Mouse (Mus musculus) neural tube, embryonic 13.5 days (tissue): ENCODE measurements at regions not wholly inside any gene's neighbourhood (a gene's known extent, or its start where the extent isn't known, plus 50 kb on each side); places are given as distances from the start of the nearest gene placed in this dataset.

ENCODE experiments used
- ATAC-seq: fragments of 200-750 bp; cut with Nextera tagmentation; 2 replicates; pipeline ENCODE4 v1.8.0; 2017; ENCODE audit warnings: low read depth, mild to moderate bottlenecking, moderate TSS enrichment, moderate library complexity
- H3K27ac ChIP-seq: fragments of 300-500 bp; sonication (generic); replicated peaks from 2 replicates; pipeline ENCODE4 v1.5.1; 2015; ENCODE audit warnings: moderate library complexity, mild to moderate bottlenecking, inconsistent platforms
- H3K27me3 ChIP-seq: fragments of 300-500 bp; sonication (generic); 2 replicates; pipeline ENCODE4 v1.6.1; 2015; ENCODE audit warnings: mild to moderate bottlenecking, inconsistent platforms
- H3K36me3 ChIP-seq: fragments of 300-500 bp; sonication (generic); 2 replicates; pipeline ENCODE4 v1.6.1; 2015; ENCODE audit warnings: mild to moderate bottlenecking, inconsistent platforms
- H3K4me1 ChIP-seq: fragments of 300-500 bp; sonication (generic); replicated peaks from 2 replicates; pipeline ENCODE4 v1.6.1; 2015; ENCODE audit warnings: inconsistent platforms
- H3K4me2 ChIP-seq: fragments of 300-500 bp; sonication (generic); 2 replicates; pipeline ENCODE4 v1.6.1; 2015; ENCODE audit warnings: inconsistent platforms, mild to moderate bottlenecking, moderate library complexity
- H3K4me3 ChIP-seq: fragments of 300-500 bp; sonication (generic); 2 replicates; pipeline ENCODE4 v1.5.1; 2015; ENCODE audit warnings: mild to moderate bottlenecking, inconsistent platforms
- H3K9ac ChIP-seq: fragments of 300-500 bp; sonication (generic); 2 replicates; pipeline ENCODE4 v1.6.1; 2015; ENCODE audit warnings: moderate library complexity, mild to moderate bottlenecking, inconsistent platforms
- H3K9me3 ChIP-seq: fragments of 300-500 bp; sonication (generic); 2 replicates; pipeline ENCODE4 v1.6.1; 2016; ENCODE audit warnings: inconsistent platforms
- WGBS: fragments of 180-500 bp; shearing (Covaris S2); methylation state at CpG from one replicate; pipeline ENCODE4 v1.1.7; 2015; 5-methylcytosine and 5-hydroxymethylcytosine counted together

DNA sequence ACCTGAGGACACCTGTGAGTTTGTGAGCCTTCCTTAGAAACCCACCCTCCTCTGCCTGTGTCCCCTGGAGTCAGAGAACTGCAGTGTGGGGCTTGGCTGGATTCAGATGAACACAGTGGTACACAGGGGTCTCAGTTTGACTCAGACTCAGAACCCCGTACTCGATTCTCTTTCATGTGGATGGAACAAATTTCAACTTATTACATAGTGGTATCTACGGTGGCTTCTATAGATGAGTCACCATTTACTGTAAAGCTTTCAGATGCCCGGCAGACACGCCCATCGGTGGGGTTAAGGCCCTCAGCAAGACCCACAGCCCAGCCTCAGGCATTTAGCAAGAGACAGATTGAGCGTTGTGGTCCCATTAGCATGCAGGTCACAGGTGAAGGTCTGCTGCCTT lies 178.9 kb upstream of the Mrps10 start:
- no peak overlapping the region for H3K27ac ChIP-seq

DNA sequence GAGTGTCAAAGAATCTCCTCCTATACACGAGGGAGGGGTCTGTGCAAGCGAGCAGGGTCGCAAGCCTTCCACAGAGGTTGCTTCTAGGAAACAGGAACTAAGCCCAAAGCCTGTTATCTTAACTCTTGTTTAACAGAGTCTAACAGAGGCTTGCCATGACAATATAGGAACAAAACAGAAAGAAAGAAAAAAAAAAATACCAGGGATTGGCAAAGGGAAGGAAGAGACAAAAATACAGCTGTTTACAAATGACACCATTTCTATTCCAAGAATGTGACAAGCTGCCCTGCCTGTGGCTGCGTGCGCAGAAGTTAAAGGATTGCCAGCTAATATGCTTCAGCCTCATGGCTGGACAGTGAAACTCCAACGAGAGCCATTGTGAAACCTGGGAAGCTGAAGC lies 173.8 kb upstream of the Ubr2 start:
- 89% methylated on average over 6 of the region's 6 CpGs for WGBS
- no peak overlapping the region for H3K9ac ChIP-seq
- no peaks in the 10 kb centered on the region for H3K9me3 ChIP-seq
- no peak overlapping the region for H3K4me2 ChIP-seq
- peaks cover 10% of the 10 kb centered on the region for H3K4me1 ChIP-seq
- H3K27me3 ChIP-seq, result no peaks in the 10 kb centered on the region
- no peaks in the 10 kb centered on the region for H3K36me3 ChIP-seq
- H3K27ac ChIP-seq, result no peak overlapping the region
- no peak for ATAC-seq
- H3K4me3 ChIP-seq, result no peak overlapping the region

More for the DNA sequence above, 178.9 kb upstream of the Mrps10 start:
- H3K36me3 ChIP-seq, result peaks cover 15% of the 10 kb centered on the region
- no peak for ATAC-seq
- H3K4me1 ChIP-seq, result peaks cover 12% of the 10 kb centered on the region
- WGBS, result 84% methylated on average over 7 of the region's 7 CpGs
- no peak overlapping the region for H3K4me3 ChIP-seq
- no peak overlapping the region for H3K4me2 ChIP-seq
- no peaks in the 10 kb centered on the region for H3K27me3 ChIP-seq
- H3K9me3 ChIP-seq, result no peaks in the 10 kb centered on the region; the same call in 1 of the 2 replicates
- H3K9ac ChIP-seq, result no peak overlapping the region

GRCm38 (mm10) chr17:47182118-47182517 lies 171.8 kb upstream of the Ubr2 start:
- WGBS, result 59% methylated on average over 6 of the region's 6 CpGs
- H3K27ac ChIP-seq, result peak overlapping the region; percentile 49; the same call in 1 of the 2 replicates
- H3K27me3 ChIP-seq, result no peaks in the 10 kb centered on the region
- H3K9ac ChIP-seq, result no peak overlapping the region
- H3K4me3 ChIP-seq, result no peak overlapping the region
- no peaks in the 10 kb centered on the region for H3K9me3 ChIP-seq
- ATAC-seq, result no peak
- H3K4me2 ChIP-seq, result no peak overlapping the region
- peaks cover 29% of the 10 kb centered on the region for H3K4me1 ChIP-seq
- H3K36me3 ChIP-seq, result no peaks in the 10 kb centered on the region

GRCm38 (mm10) chr17:47179410-47179809 lies 169.1 kb upstream of the Ubr2 start:
- 78% methylated on average over 5 of the region's 5 CpGs for WGBS
- H3K27ac ChIP-seq, result no peak overlapping the region
- H3K4me2 ChIP-seq, result no peak overlapping the region

DNA sequence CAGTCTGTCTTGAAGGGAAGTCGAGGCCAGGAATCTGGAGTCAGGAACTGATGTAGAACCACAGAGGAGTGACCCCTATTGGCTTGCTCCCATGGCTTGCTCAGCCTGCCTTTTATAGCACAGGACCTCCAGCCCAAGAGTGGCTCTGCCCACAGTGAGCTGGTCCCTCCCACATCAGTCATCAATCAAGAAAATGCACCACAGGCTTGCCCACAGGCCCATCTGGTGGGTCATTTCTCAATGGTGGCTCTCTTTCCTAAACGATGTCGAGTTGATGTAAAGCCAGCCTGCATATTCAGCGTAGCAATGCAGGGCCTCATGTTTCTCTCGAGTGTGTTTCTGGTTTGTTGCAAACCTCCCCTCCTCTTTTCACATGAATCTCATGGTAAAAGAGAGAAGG lies 168.3 kb upstream of the Ubr2 start:
- WGBS, result 28% methylated on average over 5 of the region's 5 CpGs
- no peak overlapping the region; the same call in 1 of the 2 replicates for H3K9ac ChIP-seq
- peaks cover 29% of the 10 kb centered on the region for H3K4me1 ChIP-seq
- no peak overlapping the region for H3K4me3 ChIP-seq
- no peak overlapping the region for H3K4me2 ChIP-seq
- H3K27me3 ChIP-seq, result no peaks in the 10 kb centered on the region
- H3K9me3 ChIP-seq, result no peaks in the 10 kb centered on the region
- H3K36me3 ChIP-seq, result no peaks in the 10 kb centered on the region
- peak overlapping the region; percentile 46; the same call in 1 of the 2 replicates for H3K27ac ChIP-seq
- no peak for ATAC-seq

More at GRCm38 (mm10) chr17:47179410-47179809, 169.1 kb upstream of the Ubr2 start:
- Histone ChIP-seq H3K9me3 (no peaks in the 10 kb centered on the region), H3K4me1 (peaks cover 29% of the 10 kb centered on the region), H3K9ac (no peak overlapping the region), H3K27me3 (no peaks in the 10 kb centered on the region), H3K4me3 (no peak overlapping the region), H3K36me3 (no peaks in the 10 kb centered on the region)
- no peak for ATAC-seq

- ATAC-seq, result no peak
- WGBS, result 75% methylated on average over 8 of the region's 8 CpGs
- no peaks in the 10 kb centered on the region for H3K36me3 ChIP-seq
Measured at GRCm38 (mm10) chr17:47177671-47178246, 167.4 kb upstream of the Ubr2 start.

GRCm38 (mm10) chr17:47176328-47176727 lies 166.0 kb upstream of the Ubr2 start:
- Histone ChIP-seq H3K4me3 (no peak overlapping the region), H3K4me1 (peaks cover 22% of the 10 kb centered on the region), H3K4me2 (no peak overlapping the region), H3K36me3 (no peaks in the 10 kb centered on the region), H3K27ac (no peak overlapping the region), H3K9me3 (no peaks in the 10 kb centered on the region), H3K27me3 (no peaks in the 10 kb centered on the region), H3K9ac (no peak overlapping the region)
- WGBS, result 75% methylated on average over 5 of the region's 5 CpGs
- no peak for ATAC-seq

More at GRCm38 (mm10) chr17:47177671-47178246, 167.4 kb upstream of the Ubr2 start:
- Histone ChIP-seq H3K9me3 (no peaks in the 10 kb centered on the region), H3K9ac (no peak overlapping the region), H3K4me1 (peaks cover 29% of the 10 kb centered on the region), H3K27me3 (no peaks in the 10 kb centered on the region), H3K27ac (no peak overlapping the region), H3K4me2 (no peak overlapping the region), H3K4me3 (no peak overlapping the region)

DNA sequence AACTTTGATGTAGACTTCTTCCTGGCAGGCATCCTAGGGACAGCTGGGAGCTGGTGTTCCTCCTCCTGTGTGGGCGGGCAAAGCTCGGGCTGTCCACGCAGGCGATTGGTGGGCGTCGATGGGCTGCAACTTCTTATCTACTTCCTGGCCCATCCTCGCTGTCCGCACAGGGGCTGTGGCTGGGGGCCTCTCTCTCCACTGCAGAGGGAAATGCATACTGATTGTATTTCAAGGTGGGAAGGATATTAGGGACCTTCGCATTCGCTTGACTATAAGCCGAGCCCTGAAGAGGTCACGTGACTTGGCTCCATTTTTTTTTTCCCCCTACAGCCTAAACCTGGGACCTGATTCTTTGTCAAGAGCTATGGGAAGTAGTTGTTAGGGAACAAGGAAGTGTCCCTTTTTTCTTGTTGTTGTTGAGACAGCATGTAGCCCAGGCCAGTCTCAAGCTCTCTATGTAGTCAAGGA lies 164.4 kb upstream of the Ubr2 start:
- Histone ChIP-seq H3K27me3 (no peaks in the 10 kb centered on the region), H3K27ac (no peak overlapping the region), H3K4me2 (no peak overlapping the region), H3K4me3 (no peak overlapping the region), H3K9ac (no peak overlapping the region), H3K4me1 (peaks cover 22% of the 10 kb centered on the region), H3K36me3 (no peaks in the 10 kb centered on the region), H3K9me3 (no peaks in the 10 kb centered on the region)
- 71% methylated on average over 12 of the region's 12 CpGs for WGBS
- ATAC-seq, result no peak

DNA sequence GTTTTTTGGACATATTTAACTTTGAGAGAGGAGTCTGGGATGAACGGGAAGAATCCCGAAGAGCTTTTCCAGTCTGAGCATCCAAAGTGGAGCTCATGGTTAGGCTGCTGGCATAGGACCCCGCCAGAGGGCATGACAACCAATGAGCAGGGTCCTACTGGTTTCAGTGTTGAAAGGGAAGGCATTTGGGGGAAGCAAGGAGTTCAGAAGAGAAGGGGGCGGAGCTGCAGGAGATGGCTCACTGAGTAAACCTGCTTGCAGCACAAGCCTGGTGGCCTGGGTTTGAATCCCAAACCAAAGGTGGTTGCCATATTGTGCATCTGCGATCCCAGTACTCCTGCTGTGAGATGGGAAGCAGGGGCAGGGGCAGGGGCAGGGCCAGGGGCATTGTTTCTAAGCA lies 161.4 kb upstream of the Ubr2 start:
- Histone ChIP-seq H3K4me3 (no peak overlapping the region), H3K9ac (no peak overlapping the region), H3K27me3 (no peaks in the 10 kb centered on the region), H3K4me2 (no peak overlapping the region), H3K9me3 (no peaks in the 10 kb centered on the region), H3K36me3 (0 out of 2 replicates have a peak, but pooled peaks cover 5% of the 10 kb centered on the region), H3K27ac (no peak overlapping the region), H3K4me1 (peaks cover 25% of the 10 kb centered on the region)
- ATAC-seq, result no peak
- WGBS, result 95% methylated on average over 5 of the region's 5 CpGs

- no peak overlapping the region for H3K4me3 ChIP-seq
- ATAC-seq, result no peak
Measured at GRCm38 (mm10) chr17:47170978-47171593, 160.7 kb upstream of the Ubr2 start.

DNA sequence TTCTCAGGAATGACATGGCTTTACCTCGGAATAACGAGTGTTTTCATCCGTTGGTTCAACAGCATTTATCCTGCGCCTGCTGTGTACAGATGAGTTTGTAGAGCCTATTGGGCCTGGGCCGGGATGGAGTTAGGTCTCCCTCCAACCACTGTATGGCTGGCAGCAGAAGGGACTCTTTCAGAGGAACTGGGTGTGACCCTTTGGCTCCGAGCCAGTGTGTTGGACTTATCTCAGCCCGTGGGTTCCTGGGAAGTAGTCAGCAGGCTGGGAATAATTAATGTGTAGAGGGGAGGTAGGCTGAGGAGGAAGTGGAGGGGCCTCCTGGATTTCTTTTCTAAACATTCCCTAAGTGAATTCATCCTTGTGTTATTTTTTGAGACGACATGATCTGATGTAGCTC lies 157.7 kb upstream of the Ubr2 start:
- 67% methylated on average over 8 of the region's 8 CpGs for WGBS
- peak overlapping the region; percentile 63 for H3K27ac ChIP-seq
- ATAC-seq, result no peak

More at GRCm38 (mm10) chr17:47170978-47171593, 160.7 kb upstream of the Ubr2 start:
- H3K4me2 ChIP-seq, result no peak overlapping the region
- whole genome bisulfite sequencing, result 90% methylated on average over 13 of the region's 13 CpGs
- peaks cover 30% of the 10 kb centered on the region for H3K4me1 ChIP-seq
- no peaks in the 10 kb centered on the region for H3K9me3 ChIP-seq
- H3K36me3 ChIP-seq, result 0 out of 2 replicates have a peak, but pooled peaks cover 5% of the 10 kb centered on the region
- no peak overlapping the region for H3K27ac ChIP-seq
- no peak overlapping the region for H3K9ac ChIP-seq
- no peaks in the 10 kb centered on the region for H3K27me3 ChIP-seq

GRCm38 (mm10) chr17:47163677-47164340 lies 153.5 kb upstream of the Ubr2 start:
- no peak for ATAC-seq
- 0 out of 2 replicates have a peak, but pooled peaks cover 5% of the 10 kb centered on the region for H3K36me3 ChIP-seq
- 78% methylated on average over 8 of the region's 10 CpGs for WGBS
- no peak overlapping the region for H3K27ac ChIP-seq
- no peak overlapping the region for H3K4me2 ChIP-seq
- H3K9ac ChIP-seq, result no peak overlapping the region
- no peak overlapping the region for H3K4me3 ChIP-seq
- no peaks in the 10 kb centered on the region for H3K9me3 ChIP-seq
- H3K4me1 ChIP-seq, result peaks cover 25% of the 10 kb centered on the region
- no peaks in the 10 kb centered on the region for H3K27me3 ChIP-seq

More for the DNA sequence above, 157.7 kb upstream of the Ubr2 start:
- Histone ChIP-seq H3K4me2 (no peak overlapping the region), H3K9ac (no peak overlapping the region), H3K27me3 (no peaks in the 10 kb centered on the region), H3K4me1 (peaks cover 30% of the 10 kb centered on the region), H3K9me3 (no peaks in the 10 kb centered on the region), H3K4me3 (no peak overlapping the region), H3K36me3 (0 out of 2 replicates have a peak, but pooled peaks cover 5% of the 10 kb centered on the region)
